Mouse (Mus musculus): ENCODE measurements around the gene Dennd4a. TPM values are rescaled to one million over a fixed set of nuclear protein-coding genes. Genes with fewer than 3 reads are reported as not detected.
A peak's percentile ranks its signal among the peaks of the same experiment; 100 is the strongest.

Dennd4a gene
- polyA plus RNA-seq, 1 experiment from 2014 or later = 4.0 TPM

- 71% methylated on average over 4 of the region's 4 CpGs for WGBS
- DNase-seq (ENCODE audit: low spot score) = no peak
- ATAC-seq (ENCODE audit: low FRiP score, low TSS enrichment) = no peak
- no peak for TF ChIP-seq CTCF (IDR thresholded peaks at IDR 0.05; ENCODE audit: low read depth)
- no peak for TF ChIP-seq EP300 (optimal IDR thresholded peaks at IDR 0.05)
- no peak overlapping the region for H3K27ac ChIP-seq (replicated peaks)
- H3K36me3 ChIP-seq (ENCODE audit: control insufficient read depth, insufficient read depth, low read length) = no peaks in the 10 kb centered on the region
- no peak overlapping the region for H3K9ac ChIP-seq (ENCODE audit: low read length)
- no peak overlapping the region for H3K4me3 ChIP-seq (ENCODE audit: low read depth, low read length)
- no peak overlapping the region for H3K4me2 ChIP-seq (replicated peaks; ENCODE audit: low read depth)
- H3K27me3 ChIP-seq (ENCODE audit: control insufficient read depth, insufficient read depth, low read length) = no peaks in the 10 kb centered on the region
- no peaks in the 10 kb centered on the region; the same call in 1 of the 2 replicates for H3K4me1 ChIP-seq (replicated peaks; ENCODE audit: control insufficient read depth, insufficient read depth)
- no peaks in the 10 kb centered on the region for H3K9me3 ChIP-seq (ENCODE audit: control insufficient read depth, low read length)
Observed at GRCm38 (mm10) chr9:64775491-64775890, 35.6 kb upstream of the Dennd4a start.

GRCm38 (mm10) chr9:64777441-64777987 lies 33.6 kb upstream of the Dennd4a start:
- Histone ChIP-seq H3K4me2 (replicated peaks; ENCODE audit: low read depth) (no peak overlapping the region), H3K27me3 (ENCODE audit: control insufficient read depth, insufficient read depth, low read length) (no peaks in the 10 kb centered on the region), H3K9me3 (ENCODE audit: control insufficient read depth, low read length) (no peaks in the 10 kb centered on the region), H3K4me1 (replicated peaks; ENCODE audit: control insufficient read depth, insufficient read depth) (no peaks in the 10 kb centered on the region; the same call in 1 of the 2 replicates), H3K4me3 (ENCODE audit: low read depth, low read length) (no peak overlapping the region), H3K27ac (replicated peaks) (no peak overlapping the region), H3K9ac (ENCODE audit: low read length) (no peak overlapping the region), H3K36me3 (ENCODE audit: control insufficient read depth, insufficient read depth, low read length) (no peaks in the 10 kb centered on the region)
- no peak for TF ChIP-seq EP300 (optimal IDR thresholded peaks at IDR 0.05)
- no peak for TF ChIP-seq CTCF (IDR thresholded peaks at IDR 0.05; ENCODE audit: low read depth)
- DNase-seq (ENCODE audit: low spot score) (no peak), ATAC-seq (ENCODE audit: low FRiP score, low TSS enrichment) (no peak; the same call in 1 of the 2 replicates)
- WGBS = 62% methylated on average over 4 of the region's 4 CpGs

GRCm38 (mm10) chr9:64778151-64778550 lies 33.0 kb upstream of the Dennd4a start:
- Histone ChIP-seq H3K27ac (replicated peaks) (no peak overlapping the region), H3K36me3 (ENCODE audit: control insufficient read depth, insufficient read depth, low read length) (no peaks in the 10 kb centered on the region), H3K4me1 (replicated peaks; ENCODE audit: control insufficient read depth, insufficient read depth) (no peaks in the 10 kb centered on the region; the same call in 1 of the 2 replicates), H3K9ac (ENCODE audit: low read length) (no peak overlapping the region), H3K27me3 (ENCODE audit: control insufficient read depth, insufficient read depth, low read length) (no peaks in the 10 kb centered on the region), H3K9me3 (ENCODE audit: control insufficient read depth, low read length) (no peaks in the 10 kb centered on the region), H3K4me2 (replicated peaks; ENCODE audit: low read depth) (no peak overlapping the region), H3K4me3 (ENCODE audit: low read depth, low read length) (no peak overlapping the region)
- 94% methylated on average over 1 of the region's 1 CpGs for WGBS
- no peak for TF ChIP-seq EP300 (optimal IDR thresholded peaks at IDR 0.05)
- TF ChIP-seq CTCF (IDR thresholded peaks at IDR 0.05; ENCODE audit: low read depth) = no peak
- DNase-seq (ENCODE audit: low spot score) (no peak), ATAC-seq (ENCODE audit: low FRiP score, low TSS enrichment) (no peak)

DNA sequence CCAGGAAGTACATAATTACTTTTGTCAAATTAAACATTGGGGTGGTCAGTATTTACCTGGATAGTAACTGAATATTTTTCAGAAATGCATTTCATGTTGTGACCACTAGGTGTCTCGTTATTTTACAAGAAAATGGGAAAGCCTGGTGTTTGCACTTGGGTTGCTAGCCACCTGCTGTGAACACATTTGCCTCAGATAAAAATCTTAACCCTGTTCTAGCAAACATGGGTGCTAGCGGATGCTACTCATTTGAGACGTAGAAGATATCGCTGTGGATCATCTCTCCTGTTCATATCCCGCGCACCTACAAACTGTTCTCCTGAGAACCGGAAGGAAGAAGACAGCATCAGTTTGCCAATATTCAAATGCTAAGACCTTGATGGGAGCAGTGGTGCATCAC lies 31.5 kb upstream of the Dennd4a start:
- DNase-seq (ENCODE audit: low spot score) = no peak
- H3K4me2 ChIP-seq (replicated peaks; ENCODE audit: low read depth) = no peak overlapping the region
- peak; percentile 76 for TF ChIP-seq CTCF (IDR thresholded peaks at IDR 0.05; ENCODE audit: low read depth)
- no peak for TF ChIP-seq EP300 (optimal IDR thresholded peaks at IDR 0.05)

DNA sequence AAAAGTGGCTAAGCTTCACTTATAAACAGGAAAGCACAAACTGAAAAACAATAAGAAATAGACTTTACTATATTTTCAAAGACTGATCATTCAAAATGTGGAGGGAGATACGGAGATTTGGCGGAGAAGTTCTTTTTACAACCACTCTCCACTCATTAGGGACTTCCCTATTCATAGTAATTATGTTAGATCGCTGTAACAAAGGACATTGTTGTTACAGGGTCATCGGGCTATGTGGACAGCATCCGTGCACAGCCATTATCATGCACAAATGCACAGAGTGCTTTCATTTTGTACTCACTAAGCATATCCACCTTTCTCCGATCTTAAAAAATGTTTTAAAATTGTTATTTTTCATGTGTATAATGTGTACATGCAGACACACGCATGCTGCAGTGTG lies 27.6 kb upstream of the Dennd4a start:
- WGBS = 86% methylated on average over 7 of the region's 7 CpGs
- H3K27me3 ChIP-seq (ENCODE audit: control insufficient read depth, insufficient read depth, low read length) = no peaks in the 10 kb centered on the region
- no peaks in the 10 kb centered on the region for H3K9me3 ChIP-seq (ENCODE audit: control insufficient read depth, low read length)
- H3K27ac ChIP-seq (replicated peaks) = no peak overlapping the region
- no peak overlapping the region for H3K4me2 ChIP-seq (replicated peaks; ENCODE audit: low read depth)
- ATAC-seq (ENCODE audit: low FRiP score, low TSS enrichment) (no peak), DNase-seq (ENCODE audit: low spot score) (no peak)
- no peaks in the 10 kb centered on the region for H3K36me3 ChIP-seq (ENCODE audit: control insufficient read depth, insufficient read depth, low read length)
- no peak overlapping the region for H3K9ac ChIP-seq (ENCODE audit: low read length)
- H3K4me1 ChIP-seq (replicated peaks; ENCODE audit: control insufficient read depth, insufficient read depth) = no peaks in the 10 kb centered on the region
- H3K4me3 ChIP-seq (ENCODE audit: low read depth, low read length) = no peak overlapping the region
- no peak for TF ChIP-seq EP300 (optimal IDR thresholded peaks at IDR 0.05)
- no peak for TF ChIP-seq CTCF (IDR thresholded peaks at IDR 0.05; ENCODE audit: low read depth)

More for the DNA sequence above, 31.5 kb upstream of the Dennd4a start:
- no peaks in the 10 kb centered on the region; the same call in 1 of the 2 replicates for H3K4me1 ChIP-seq (replicated peaks; ENCODE audit: control insufficient read depth, insufficient read depth)
- H3K9me3 ChIP-seq (ENCODE audit: control insufficient read depth, low read length) = no peaks in the 10 kb centered on the region
- H3K4me3 ChIP-seq (ENCODE audit: low read depth, low read length) = no peak overlapping the region
- no peaks in the 10 kb centered on the region for H3K36me3 ChIP-seq (ENCODE audit: control insufficient read depth, insufficient read depth, low read length)
- no peak for ATAC-seq (ENCODE audit: low FRiP score, low TSS enrichment)
- no peak overlapping the region for H3K27ac ChIP-seq (replicated peaks)
- WGBS = 42% methylated on average over 7 of the region's 7 CpGs
- no peak overlapping the region for H3K9ac ChIP-seq (ENCODE audit: low read length)
- H3K27me3 ChIP-seq (ENCODE audit: control insufficient read depth, insufficient read depth, low read length) = no peaks in the 10 kb centered on the region

GRCm38 (mm10) chr9:64784841-64785240 lies 26.3 kb upstream of the Dennd4a start:
- H3K9ac ChIP-seq (ENCODE audit: low read length) = no peak overlapping the region
- H3K4me2 ChIP-seq (replicated peaks; ENCODE audit: low read depth) = no peak overlapping the region
- DNase-seq (ENCODE audit: low spot score) (peak; percentile 68), ATAC-seq (ENCODE audit: low FRiP score, low TSS enrichment) (no peak)
- H3K27me3 ChIP-seq (ENCODE audit: control insufficient read depth, insufficient read depth, low read length) = no peaks in the 10 kb centered on the region
- no peak overlapping the region for H3K4me3 ChIP-seq (ENCODE audit: low read depth, low read length)
- H3K27ac ChIP-seq (replicated peaks) = no peak overlapping the region
- WGBS = 33% methylated on average over 4 of the region's 4 CpGs
- H3K9me3 ChIP-seq (ENCODE audit: control insufficient read depth, low read length) = no peaks in the 10 kb centered on the region
- no peaks in the 10 kb centered on the region for H3K36me3 ChIP-seq (ENCODE audit: control insufficient read depth, insufficient read depth, low read length)
- H3K4me1 ChIP-seq (replicated peaks; ENCODE audit: control insufficient read depth, insufficient read depth) = no peaks in the 10 kb centered on the region
- TF ChIP-seq CTCF (IDR thresholded peaks at IDR 0.05; ENCODE audit: low read depth) = peak; percentile 86
- no peak for TF ChIP-seq EP300 (optimal IDR thresholded peaks at IDR 0.05)

Data from stomach, postnatal 0 days (tissue).